Mouse (Mus musculus): ENCODE measurements around the gene Pnisr. TPM values are rescaled to one million over a fixed set of nuclear protein-coding genes. Genes with fewer than 3 reads are reported as not detected.

Pnisr gene
- 35.9 and 38.6 TPM in 2 replicates for polyA plus RNA-seq (2012; rRNA removed)

DNA sequence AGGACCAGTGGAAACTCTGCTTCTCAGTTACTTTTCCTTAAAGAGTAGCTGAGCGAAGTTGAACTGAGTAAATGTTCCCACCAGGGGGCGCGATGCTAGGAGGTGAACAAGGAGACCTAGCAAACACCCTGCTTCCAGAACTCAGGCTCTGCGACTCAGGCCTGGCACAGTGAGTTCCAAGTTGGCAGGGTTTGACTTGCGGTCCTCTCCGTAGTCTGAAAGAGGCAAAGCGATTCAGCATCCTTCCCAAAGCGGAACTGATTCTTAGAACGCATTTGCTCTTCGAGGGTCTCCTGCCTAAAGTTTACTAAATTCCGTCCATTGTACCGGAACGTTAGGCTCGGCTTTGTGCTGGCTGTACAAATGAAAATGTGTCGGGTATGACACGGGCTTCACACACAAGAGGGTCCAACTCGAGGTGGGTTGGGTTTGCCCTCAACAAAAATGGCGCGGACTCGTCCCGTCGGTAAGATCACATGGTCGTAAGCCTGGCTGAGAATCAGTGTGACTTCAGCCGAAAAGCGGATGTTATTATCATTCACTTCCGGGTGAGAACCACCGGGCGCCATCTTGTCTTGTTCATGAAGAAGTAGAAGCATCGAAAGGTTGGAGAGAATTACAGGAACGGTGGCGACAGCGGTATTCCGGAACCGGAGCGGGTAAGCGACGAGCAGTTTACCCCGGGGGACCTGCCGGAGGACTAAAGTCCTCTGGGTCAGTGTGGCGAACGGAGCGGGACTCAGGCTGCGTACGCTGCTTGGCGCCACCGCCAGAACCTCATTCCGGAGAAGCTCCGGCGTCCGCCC lies at the start of gene Pnisr:
Gene Pnisr (plus strand): TSS at position 103 of the 806 bp plus-strand sequence.
- H3K4me3 ChIP-seq (ENCODE audit: extremely low read depth, insufficient read depth, insufficient read length): peak within 1 kb of the TSS; percentile 86
- under 1% methylated on average over 50 of the region's 50 CpGs for WGBS
- peak; percentile 17; the same call in 1 of the 2 replicates for TF ChIP-seq POLR2A (IDR thresholded peaks at IDR 0.05; ENCODE audit: low read depth, low read length)
- peak; percentile 58; the same call in 1 of the 2 replicates for TF ChIP-seq CTCF (IDR thresholded peaks at IDR 0.05; ENCODE audit: extremely low read depth, insufficient read depth, insufficient read length, insufficient replicate concordance)
- H3K27ac ChIP-seq (ENCODE audit: insufficient read depth, low read length): peak within 1 kb of the TSS; percentile 95
- H3K4me1 ChIP-seq (ENCODE audit: control insufficient read depth, insufficient read depth, insufficient read length): peaks cover 7% of the 10 kb centered on the region; the same call in 1 of the 2 replicates
- no peaks in the 10 kb centered on the region for H3K36me3 ChIP-seq (ENCODE audit: control insufficient read depth, insufficient read depth, low read length)
- no peaks in the 10 kb centered on the region for H3K27me3 ChIP-seq (ENCODE audit: control insufficient read depth, insufficient read depth, low read length)
- peak; percentile 87 to 98 for DNase-seq (ENCODE audit: low read depth in 1 of 2, low spot score in 2 of 2)

GRCm38 (mm10) chr4:21801013-21801412 lies 46.4 kb upstream of the Pnisr start:
- DNase-seq (ENCODE audit: low read depth in 1 of 2, low spot score in 2 of 2): no peak
- H3K4me1 ChIP-seq (ENCODE audit: control insufficient read depth, insufficient read depth, insufficient read length): no peaks in the 10 kb centered on the region
- H3K27me3 ChIP-seq (ENCODE audit: control insufficient read depth, insufficient read depth, low read length): no peaks in the 10 kb centered on the region
- no peak overlapping the region for H3K4me3 ChIP-seq (ENCODE audit: extremely low read depth, insufficient read depth, insufficient read length)
- TF ChIP-seq POLR2A (IDR thresholded peaks at IDR 0.05; ENCODE audit: low read depth, low read length) (no peak), CTCF (IDR thresholded peaks at IDR 0.05; ENCODE audit: extremely low read depth, insufficient read depth, insufficient read length, insufficient replicate concordance) (no peak)
- H3K27ac ChIP-seq (ENCODE audit: insufficient read depth, low read length): no peak overlapping the region
- 96% methylated on average over 1 of the region's 1 CpGs for WGBS
- peaks cover 20% of the 10 kb centered on the region for H3K36me3 ChIP-seq (ENCODE audit: control insufficient read depth, insufficient read depth, low read length)

DNA sequence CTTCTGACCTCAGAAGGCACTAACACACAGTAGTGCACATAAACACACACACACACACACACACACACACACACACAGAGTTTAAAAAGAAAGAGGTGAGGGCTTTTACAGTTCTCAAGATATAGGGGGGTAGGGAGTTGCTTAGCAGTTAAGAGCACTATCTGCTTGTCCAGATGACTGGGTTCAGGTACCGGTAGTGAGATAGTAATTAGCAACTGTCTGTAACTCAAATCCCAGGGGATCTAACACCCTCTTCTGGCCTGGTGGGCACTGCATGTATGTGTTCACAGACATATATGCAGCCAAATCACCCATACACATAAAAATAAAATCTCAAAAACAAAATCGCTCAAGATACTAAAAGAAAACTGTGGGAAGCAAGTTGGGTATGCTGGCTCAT lies 45.8 kb upstream of the Pnisr start:
- no peak for TF ChIP-seq CTCF (IDR thresholded peaks at IDR 0.05; ENCODE audit: extremely low read depth, insufficient read depth, insufficient read length, insufficient replicate concordance)
- no peak for TF ChIP-seq POLR2A (IDR thresholded peaks at IDR 0.05; ENCODE audit: low read depth, low read length)
- DNase-seq (ENCODE audit: low read depth in 1 of 2, low spot score in 2 of 2): no peak
- peaks cover 20% of the 10 kb centered on the region for H3K36me3 ChIP-seq (ENCODE audit: control insufficient read depth, insufficient read depth, low read length)
- no peak overlapping the region for H3K4me3 ChIP-seq (ENCODE audit: extremely low read depth, insufficient read depth, insufficient read length)
- H3K4me1 ChIP-seq (ENCODE audit: control insufficient read depth, insufficient read depth, insufficient read length): no peaks in the 10 kb centered on the region
- no peaks in the 10 kb centered on the region for H3K27me3 ChIP-seq (ENCODE audit: control insufficient read depth, insufficient read depth, low read length)
- 91% methylated on average over 2 of the region's 2 CpGs for WGBS
- no peak overlapping the region for H3K27ac ChIP-seq (ENCODE audit: insufficient read depth, low read length)

- DNase-seq (ENCODE audit: low read depth in 1 of 2, low spot score in 2 of 2): no peak
- H3K27me3 ChIP-seq (ENCODE audit: control insufficient read depth, insufficient read depth, low read length): no peaks in the 10 kb centered on the region
- H3K4me1 ChIP-seq (ENCODE audit: control insufficient read depth, insufficient read depth, insufficient read length): no peaks in the 10 kb centered on the region
- H3K27ac ChIP-seq (ENCODE audit: insufficient read depth, low read length): no peak overlapping the region
- TF ChIP-seq POLR2A (IDR thresholded peaks at IDR 0.05; ENCODE audit: low read depth, low read length): no peak
- no peak for TF ChIP-seq CTCF (IDR thresholded peaks at IDR 0.05; ENCODE audit: extremely low read depth, insufficient read depth, insufficient read length, insufficient replicate concordance)
- no peak overlapping the region for H3K4me3 ChIP-seq (ENCODE audit: extremely low read depth, insufficient read depth, insufficient read length)
- whole genome bisulfite sequencing: 92% methylated on average over 5 of the region's 5 CpGs
- H3K36me3 ChIP-seq (ENCODE audit: control insufficient read depth, insufficient read depth, low read length): peaks cover 21% of the 10 kb centered on the region
Observed at GRCm38 (mm10) chr4:21807204-21807603, 40.2 kb upstream of the Pnisr start.

GRCm38 (mm10) chr4:21810608-21811007 lies 36.8 kb upstream of the Pnisr start:
- DNase-seq (ENCODE audit: low read depth in 1 of 2, low spot score in 2 of 2): no peak
- Histone ChIP-seq H3K27me3 (ENCODE audit: control insufficient read depth, insufficient read depth, low read length) (no peaks in the 10 kb centered on the region), H3K36me3 (ENCODE audit: control insufficient read depth, insufficient read depth, low read length) (peaks cover 16% of the 10 kb centered on the region), H3K27ac (ENCODE audit: insufficient read depth, low read length) (no peak overlapping the region), H3K4me3 (ENCODE audit: extremely low read depth, insufficient read depth, insufficient read length) (no peak overlapping the region), H3K4me1 (ENCODE audit: control insufficient read depth, insufficient read depth, insufficient read length) (no peaks in the 10 kb centered on the region)
- TF ChIP-seq POLR2A (IDR thresholded peaks at IDR 0.05; ENCODE audit: low read depth, low read length): no peak
- no peak for TF ChIP-seq CTCF (IDR thresholded peaks at IDR 0.05; ENCODE audit: extremely low read depth, insufficient read depth, insufficient read length, insufficient replicate concordance)
- WGBS: 94% methylated on average over 3 of the region's 3 CpGs

- Histone ChIP-seq H3K27me3 (ENCODE audit: control insufficient read depth, insufficient read depth, low read length) (no peaks in the 10 kb centered on the region), H3K4me1 (ENCODE audit: control insufficient read depth, insufficient read depth, insufficient read length) (no peaks in the 10 kb centered on the region), H3K36me3 (ENCODE audit: control insufficient read depth, insufficient read depth, low read length) (peaks cover 21% of the 10 kb centered on the region), H3K27ac (ENCODE audit: insufficient read depth, low read length) (no peak overlapping the region), H3K4me3 (ENCODE audit: extremely low read depth, insufficient read depth, insufficient read length) (no peak overlapping the region)
- 94% methylated on average over 6 of the region's 6 CpGs for WGBS
- TF ChIP-seq CTCF (IDR thresholded peaks at IDR 0.05; ENCODE audit: extremely low read depth, insufficient read depth, insufficient read length, insufficient replicate concordance) (no peak), POLR2A (IDR thresholded peaks at IDR 0.05; ENCODE audit: low read depth, low read length) (no peak)
- no peak for DNase-seq (ENCODE audit: low read depth in 1 of 2, low spot score in 2 of 2)
Observed at GRCm38 (mm10) chr4:21812635-21813034, 34.7 kb upstream of the Pnisr start.

GRCm38 (mm10) chr4:21814029-21814428 lies 33.4 kb upstream of the Pnisr start:
- peak; percentile 13 to 15 for DNase-seq (ENCODE audit: low read depth in 1 of 2, low spot score in 2 of 2)
- Histone ChIP-seq H3K27me3 (ENCODE audit: control insufficient read depth, insufficient read depth, low read length) (no peaks in the 10 kb centered on the region), H3K27ac (ENCODE audit: insufficient read depth, low read length) (no peak overlapping the region), H3K4me1 (ENCODE audit: control insufficient read depth, insufficient read depth, insufficient read length) (no peaks in the 10 kb centered on the region), H3K4me3 (ENCODE audit: extremely low read depth, insufficient read depth, insufficient read length) (no peak overlapping the region), H3K36me3 (ENCODE audit: control insufficient read depth, insufficient read depth, low read length) (peaks cover 18% of the 10 kb centered on the region)
- no peak for TF ChIP-seq POLR2A (IDR thresholded peaks at IDR 0.05; ENCODE audit: low read depth, low read length)
- TF ChIP-seq CTCF (IDR thresholded peaks at IDR 0.05; ENCODE audit: extremely low read depth, insufficient read depth, insufficient read length, insufficient replicate concordance): peak; percentile 57; the same call in 1 of the 2 replicates
- 35% methylated on average over 2 of the region's 2 CpGs for WGBS

Data from spleen, adult 2 months (tissue).